Mouse (Mus musculus): ENCODE results near the gene Nphp4.
"Not testable (repeated sequence)": the region's sequence is repeated elsewhere in the genome, so short reads cannot be mapped to it uniquely, and the experiment has no call there.

The Nphp4 gene

GRCm38 (mm10) chr4:152478224-152478567 lies 1.7 kb downstream of the Nphp4 start:
- DNase-seq (ENCODE audit: low spot score in 2 of 2), result no peak

GRCm38 (mm10) chr4:152480426-152480825 lies 3.9 kb downstream of the Nphp4 start:
- no peak for DNase-seq (ENCODE audit: low spot score in 2 of 2)

- DNase-seq (ENCODE audit: low spot score in 2 of 2), result no peak
Measured at GRCm38 (mm10) chr4:152488046-152488445, 11.5 kb downstream of the Nphp4 start.

- DNase-seq (ENCODE audit: low spot score in 2 of 2), result no peak
Measured at GRCm38 (mm10) chr4:152490311-152490710, 13.8 kb downstream of the Nphp4 start.

- DNase-seq (ENCODE audit: low spot score in 2 of 2), result peak; percentile 90 to 91
Measured at GRCm38 (mm10) chr4:152491250-152491899, 14.9 kb downstream of the Nphp4 start.

GRCm38 (mm10) chr4:152494360-152494879 lies 17.9 kb downstream of the Nphp4 start:
- DNase-seq (ENCODE audit: low spot score in 2 of 2), result no peak

GRCm38 (mm10) chr4:152512221-152512925 lies 35.9 kb downstream of the Nphp4 start:
- DNase-seq (ENCODE audit: low spot score in 2 of 2), result no peak

- DNase-seq (ENCODE audit: low spot score in 2 of 2), result no peak
Measured at GRCm38 (mm10) chr4:152514884-152515283, 38.4 kb downstream of the Nphp4 start.

- DNase-seq (ENCODE audit: low spot score in 2 of 2), result no peak
Measured at GRCm38 (mm10) chr4:152519106-152519505, 42.6 kb downstream of the Nphp4 start.

- peak; percentile 82 for DNase-seq (ENCODE audit: low spot score in 2 of 2)
Measured at GRCm38 (mm10) chr4:152520083-152520482, 43.6 kb downstream of the Nphp4 start.

- DNase-seq (ENCODE audit: low spot score in 2 of 2), result no peak
Measured at GRCm38 (mm10) chr4:152532872-152533271, 56.4 kb downstream of the Nphp4 start.

GRCm38 (mm10) chr4:152539756-152540155 lies 63.2 kb downstream of the Nphp4 start:
- DNase-seq (ENCODE audit: low spot score in 2 of 2), result no peak

- no peak for DNase-seq (ENCODE audit: low spot score in 2 of 2)
Measured at GRCm38 (mm10) chr4:152541172-152541571, 64.7 kb downstream of the Nphp4 start.

GRCm38 (mm10) chr4:152542447-152542846 lies 65.9 kb downstream of the Nphp4 start:
- DNase-seq (ENCODE audit: low spot score in 2 of 2), result no peak

GRCm38 (mm10) chr4:152546481-152546880 lies 70.0 kb downstream of the Nphp4 start:
- no peak for DNase-seq (ENCODE audit: low spot score in 2 of 2)

- peak; percentile 34 to 35 for DNase-seq (ENCODE audit: low spot score in 2 of 2)
Measured at GRCm38 (mm10) chr4:152547886-152548663, 71.6 kb downstream of the Nphp4 start.

- peak; percentile 43 to 46 for DNase-seq (ENCODE audit: low spot score in 2 of 2)
Measured at GRCm38 (mm10) chr4:152549507-152550202, 73.1 kb downstream of the Nphp4 start.

GRCm38 (mm10) chr4:152550203-152550549 lies 73.7 kb downstream of the Nphp4 start:
- DNase-seq (ENCODE audit: low spot score in 2 of 2), result no peak

- DNase-seq (ENCODE audit: low spot score in 2 of 2), result no peak
Measured at GRCm38 (mm10) chr4:152553582-152554285, 77.2 kb downstream of the Nphp4 start.

- DNase-seq (ENCODE audit: low spot score in 2 of 2), result no peak
Measured at GRCm38 (mm10) chr4:152554421-152554820, 77.9 kb downstream of the Nphp4 start.

GRCm38 (mm10) chr4:152555806-152556205 lies 79.3 kb downstream of the Nphp4 start:
- not testable (repeated sequence) for DNase-seq (ENCODE audit: low spot score in 2 of 2)
